Mouse (Mus musculus) myocyte (in vitro differentiated cells): ENCODE measurements around the gene Klb. TPM values are rescaled to one million over a fixed set of nuclear protein-coding genes. Genes with fewer than 3 reads are reported as not detected.

Experiments used
- H3K27me3 ChIP-seq: one replicate; pipeline ENCODE4 v1.6.1; 2011; ENCODE audit not compliant: control insufficient read depth, insufficient read depth, insufficient read length
- H3K36me3 ChIP-seq: one replicate; pipeline ENCODE4 v1.6.1; 2011; ENCODE audit not compliant: control insufficient read depth, insufficient read depth
- H3K4me2 ChIP-seq: one replicate; pipeline ENCODE4 v1.6.1; 2011; ENCODE audit warnings: low read depth, control low read depth
- H3K4me3 ChIP-seq: one replicate; pipeline ENCODE4 v1.5.1; 2011; ENCODE audit warnings: mild to moderate bottlenecking, control low read depth, moderate library complexity
- H3K79me2 ChIP-seq: one replicate; pipeline ENCODE4 v1.6.1; 2011; ENCODE audit not compliant: control insufficient read depth, insufficient read depth
- H3ac ChIP-seq: one replicate; pipeline ENCODE4 v1.6.1; 2011; ENCODE audit not compliant: control insufficient read depth, insufficient read length
- CEBPB ChIP-seq: IDR thresholded peaks from 2 replicates; pipeline ENCODE4 v1.6.1; 2011; ENCODE audit warnings: mild to moderate bottlenecking, moderate library complexity; ENCODE audit not compliant: poor library complexity, insufficient read depth, severe bottlenecking
- E2F4 ChIP-seq: IDR thresholded peaks from one replicate; pipeline ENCODE4 v1.6.1; 2011; ENCODE audit warnings: mild to moderate bottlenecking, control low read depth, moderate library complexity; ENCODE audit not compliant: insufficient read depth
- MAX ChIP-seq: IDR thresholded peaks from one replicate; pipeline ENCODE4 v1.6.1; 2011; ENCODE audit warnings: low read depth, mild to moderate bottlenecking, control low read depth
- MYOD1 ChIP-seq, 3 experiments: IDR thresholded peaks; one replicate each; pipeline ENCODE4 v1.6.1; 2011; ENCODE audit warnings: control low read depth in 2 of 3, low read depth in 2 of 3, mild to moderate bottlenecking in 2 of 3, moderate library complexity in 1 of 3; ENCODE audit not compliant: insufficient read length in 2 of 3, control insufficient read depth in 1 of 3
- MYOG ChIP-seq, 3 experiments: IDR thresholded peaks; one replicate each; pipeline ENCODE4 v1.6.1; 2011; ENCODE audit warnings: control low read depth in 2 of 3, low read depth in 2 of 3, mild to moderate bottlenecking in 2 of 3; ENCODE audit not compliant: insufficient read length in 2 of 3, control insufficient read depth in 1 of 3, insufficient read depth in 1 of 3
- POLR2A ChIP-seq: IDR thresholded peaks from one replicate; pipeline ENCODE4 v1.6.1; 2011; ENCODE audit warnings: low read depth, mild to moderate bottlenecking, control low read depth, moderate library complexity; ENCODE audit not compliant: insufficient read length
- POLR2AphosphoS2 ChIP-seq: IDR thresholded peaks from one replicate; pipeline ENCODE4 v1.6.1; 2011; ENCODE audit warnings: low read depth, control low read depth; ENCODE audit not compliant: insufficient read length
- REST ChIP-seq: IDR thresholded peaks from one replicate; pipeline ENCODE4 v1.6.1; 2011; ENCODE audit warnings: mild to moderate bottlenecking, control low read depth, moderate library complexity; ENCODE audit not compliant: insufficient read depth, insufficient read length
- SRF ChIP-seq: IDR thresholded peaks from one replicate; pipeline ENCODE4 v1.6.1; 2011; ENCODE audit warnings: low read depth; ENCODE audit not compliant: control insufficient read depth, insufficient read length
- TCF12 ChIP-seq: IDR thresholded peaks from one replicate; pipeline ENCODE4 v1.6.1; 2011; ENCODE audit warnings: mild to moderate bottlenecking, control low read depth; ENCODE audit not compliant: poor library complexity, insufficient read depth, severe bottlenecking
- TCF3 ChIP-seq: IDR thresholded peaks from one replicate; pipeline ENCODE4 v1.6.1; 2011; ENCODE audit warnings: low read depth, control low read depth; ENCODE audit not compliant: insufficient read length
- USF1 ChIP-seq: IDR thresholded peaks from one replicate; pipeline ENCODE4 v1.6.1; 2011; ENCODE audit warnings: low read depth, mild to moderate bottlenecking, control low read depth, moderate library complexity
- polyA plus RNA-seq: library from polyadenylated mRNA; unstranded; fragments of >200 nt; fragmentation: generic; extraction: Trizol; gene quantifications from one replicate; pipeline ENCODE4 v1.2.1, GENCODE M21; 2012; ENCODE audit warnings: missing spikeins

The Klb gene
- polyA plus RNA-seq, 1 experiment = 0.01 TPM

GRCm38 (mm10) chr5:65350508-65350907, 2.4 kb downstream of the Klb start:
- Histone ChIP-seq H3K27me3 (peaks cover 28% of the 10 kb centered on the region), H3K36me3 (no peaks in the 10 kb centered on the region), H3K4me2 (no peak overlapping the region), H3K4me3 (no peak overlapping the region), H3ac (no peak overlapping the region), H3K79me2 (no peaks in the 10 kb centered on the region)
- TF ChIP-seq CEBPB = no peak
- TF ChIP-seq SRF = no peak
- no peak for TF ChIP-seq E2F4

- Histone ChIP-seq H3K4me3 (no peak overlapping the region), H3ac (no peak overlapping the region), H3K79me2 (no peaks in the 10 kb centered on the region), H3K4me2 (no peak overlapping the region), H3K27me3 (peaks cover 21% of the 10 kb centered on the region), H3K36me3 (no peaks in the 10 kb centered on the region)
- TF ChIP-seq POLR2AphosphoS2 = no peak
- no peak for TF ChIP-seq TCF12
Measured at GRCm38 (mm10) chr5:65354097-65354496, 6.0 kb downstream of the Klb start.

GRCm38 (mm10) chr5:65354985-65355384, 6.9 kb downstream of the Klb start:
- peaks cover 19% of the 10 kb centered on the region for H3K27me3 ChIP-seq
- no peak for TF ChIP-seq POLR2A
- TF ChIP-seq MYOG (IDR thresholded peaks at IDR 0.05; ENCODE audit: control insufficient read depth in 1 of 3, insufficient read depth in 1 of 3, insufficient read length in 2 of 3, low read depth in 2 of 3) = no peak
- TF ChIP-seq E2F4 = no peak
- no peak for TF ChIP-seq TCF3
- no peak for TF ChIP-seq CEBPB
- no peak for TF ChIP-seq SRF
- TF ChIP-seq TCF12 = no peak
- TF ChIP-seq REST = no peak
- no peak for TF ChIP-seq USF1
- no peak for TF ChIP-seq MAX
- no peak for TF ChIP-seq POLR2AphosphoS2
- no peak for TF ChIP-seq MYOD1 (IDR thresholded peaks at IDR 0.05; ENCODE audit: control insufficient read depth in 1 of 3, insufficient read length in 2 of 3, low read depth in 2 of 3)

GRCm38 (mm10) chr5:65356851-65357250, 8.7 kb downstream of the Klb start:
- Histone ChIP-seq H3K4me2 (no peak overlapping the region), H3K79me2 (no peaks in the 10 kb centered on the region), H3ac (no peak overlapping the region), H3K27me3 (peaks cover 18% of the 10 kb centered on the region), H3K4me3 (no peak overlapping the region), H3K36me3 (no peaks in the 10 kb centered on the region)
- no peak for TF ChIP-seq MAX
- TF ChIP-seq MYOG (IDR thresholded peaks at IDR 0.05; ENCODE audit: control insufficient read depth in 1 of 3, insufficient read depth in 1 of 3, insufficient read length in 2 of 3, low read depth in 2 of 3) = no peak
- TF ChIP-seq TCF3 = no peak

More at GRCm38 (mm10) chr5:65354985-65355384, 6.9 kb downstream of the Klb start:
- Histone ChIP-seq H3ac (no peak overlapping the region), H3K4me3 (no peak overlapping the region), H3K79me2 (no peaks in the 10 kb centered on the region), H3K36me3 (no peaks in the 10 kb centered on the region), H3K4me2 (no peak overlapping the region)

- Histone ChIP-seq H3K27me3 (peaks cover 9% of the 10 kb centered on the region), H3K79me2 (no peaks in the 10 kb centered on the region), H3ac (no peak overlapping the region), H3K4me2 (no peak overlapping the region), H3K36me3 (no peaks in the 10 kb centered on the region), H3K4me3 (no peak overlapping the region)
- TF ChIP-seq MYOG (IDR thresholded peaks at IDR 0.05; ENCODE audit: control insufficient read depth in 1 of 3, insufficient read depth in 1 of 3, insufficient read length in 2 of 3, low read depth in 2 of 3) (no peak), SRF (no peak)
Measured at GRCm38 (mm10) chr5:65357771-65358170, 9.7 kb downstream of the Klb start.

- H3K79me2 ChIP-seq = no peaks in the 10 kb centered on the region
- TF ChIP-seq TCF12 (no peak), E2F4 (no peak), MAX (no peak), REST (no peak), MYOG (IDR thresholded peaks at IDR 0.05; ENCODE audit: control insufficient read depth in 1 of 3, insufficient read depth in 1 of 3, insufficient read length in 2 of 3, low read depth in 2 of 3) (no peak), CEBPB (no peak), TCF3 (no peak), USF1 (no peak), POLR2AphosphoS2 (no peak), SRF (no peak), POLR2A (no peak), MYOD1 (IDR thresholded peaks at IDR 0.05; ENCODE audit: control insufficient read depth in 1 of 3, insufficient read length in 2 of 3, low read depth in 2 of 3) (no peak)
- no peak overlapping the region for H3ac ChIP-seq
- H3K4me3 ChIP-seq = no peak overlapping the region
- H3K36me3 ChIP-seq = no peaks in the 10 kb centered on the region
- no peak overlapping the region for H3K4me2 ChIP-seq
- H3K27me3 ChIP-seq = peaks cover 57% of the 10 kb centered on the region
Measured at GRCm38 (mm10) chr5:65367837-65368236, 19.7 kb downstream of the Klb start.
